Mouse (Mus musculus) left cerebral cortex, postnatal 25 days (tissue): ENCODE measurements around the gene Zfp827. TPM values are rescaled to one million over a fixed set of nuclear protein-coding genes. Genes with fewer than 3 reads are reported as not detected.

Experiments used
- DNase-seq, 2 experiments: peaks; one replicate each; pipeline ENCODE4 v3.0.0; 2022; ENCODE audit warnings: low spot score in 2 of 2, mixed read lengths in 1 of 2
- intact Hi-C: fragments of 180-260 bp; cut with DNase I; formaldehyde crosslinking; loops from one replicate; pipeline ENCODE4 v1.15.1; 2025
- total RNA-seq, 2 experiments: library from RNA; stranded (reverse); gene quantifications; 2 replicates each; pipeline ENCODE4 v1.2.3; 2021

Gene Zfp827
- total RNA-seq, 2 experiments from 2014 or later = 36.6 to 41.0 TPM

DNA sequence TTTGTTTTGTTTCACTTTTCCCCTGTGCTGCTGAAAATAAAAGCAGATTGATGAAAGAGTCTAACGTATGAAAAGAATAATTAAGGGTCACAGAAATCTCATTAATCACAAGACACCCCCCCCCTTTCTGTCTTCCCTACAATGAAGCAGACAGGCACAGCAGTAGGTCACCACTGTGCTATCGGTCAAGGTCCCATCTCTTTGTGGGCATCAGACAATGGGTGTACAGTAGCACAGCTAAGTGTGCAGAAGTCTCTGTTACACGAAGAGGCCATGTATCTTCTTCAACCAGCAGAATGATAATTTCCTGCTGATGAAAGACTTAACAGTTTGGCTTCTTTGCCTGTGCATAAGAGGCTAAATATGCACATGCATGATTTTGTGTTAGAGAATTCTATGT is 170.4 kb downstream of the Zfp827 start:
- DNase-seq = no peak
- intact Hi-C loops = no loop called here

DNA sequence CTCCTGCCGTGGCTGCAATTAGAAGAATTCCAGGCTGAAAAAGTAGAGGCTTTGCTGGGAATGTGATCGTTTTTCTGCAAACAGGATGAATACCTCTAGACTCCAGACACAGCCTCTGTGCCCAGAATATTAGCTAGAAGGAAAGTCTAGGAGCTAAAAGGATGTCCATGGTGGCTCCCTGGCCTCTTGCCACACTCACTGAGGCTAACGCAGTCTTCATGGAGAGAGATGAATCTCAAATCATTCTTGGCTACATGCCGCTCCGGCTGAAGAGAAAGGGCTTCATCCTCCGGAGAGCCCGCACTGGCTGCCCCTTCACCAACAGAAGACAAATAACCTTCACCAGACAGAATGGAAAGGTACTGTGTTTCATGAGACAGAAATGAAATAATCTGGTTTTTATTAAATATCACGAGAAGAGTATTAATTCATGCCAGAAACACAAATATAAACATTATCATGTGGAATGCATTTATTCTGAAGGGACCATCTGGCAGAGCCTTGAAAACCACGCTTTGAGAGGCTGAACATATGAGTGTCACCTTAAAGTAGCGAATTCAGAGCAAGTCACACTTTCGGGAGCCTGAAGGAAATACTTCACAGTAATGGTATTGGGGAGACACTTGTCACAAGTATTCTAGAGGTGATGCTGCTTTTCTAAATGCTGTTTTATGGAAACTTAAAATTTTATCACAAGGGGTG is 173.4 kb downstream of the Zfp827 start:
- intact Hi-C loops = loop anchor here (2.0 kb wide), 1 partner anchor 61 kb away; no protein-coding TSS in a partner anchor
- no peak for DNase-seq

DNA sequence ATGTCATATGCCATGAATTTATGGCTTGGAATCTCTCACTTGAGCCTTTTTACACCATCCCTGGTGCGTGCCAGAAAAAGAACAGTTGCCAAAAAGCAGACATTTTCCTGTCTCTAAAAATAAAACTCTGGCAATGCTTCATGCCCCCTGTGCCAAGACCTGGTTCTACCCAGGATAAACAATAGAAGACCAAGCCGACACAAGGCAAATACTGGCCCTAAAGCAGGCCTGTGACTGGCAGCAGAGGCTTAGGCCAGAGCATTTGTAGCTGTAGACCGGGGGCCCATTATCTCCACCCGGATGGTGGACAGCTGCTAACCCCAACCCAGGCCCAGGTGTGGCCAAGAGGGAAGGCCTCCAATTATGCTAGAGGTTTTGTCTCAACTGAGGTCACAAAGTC is 178.7 kb downstream of the Zfp827 start:
- intact Hi-C loops = no loop called here
- no peak for DNase-seq

DNA sequence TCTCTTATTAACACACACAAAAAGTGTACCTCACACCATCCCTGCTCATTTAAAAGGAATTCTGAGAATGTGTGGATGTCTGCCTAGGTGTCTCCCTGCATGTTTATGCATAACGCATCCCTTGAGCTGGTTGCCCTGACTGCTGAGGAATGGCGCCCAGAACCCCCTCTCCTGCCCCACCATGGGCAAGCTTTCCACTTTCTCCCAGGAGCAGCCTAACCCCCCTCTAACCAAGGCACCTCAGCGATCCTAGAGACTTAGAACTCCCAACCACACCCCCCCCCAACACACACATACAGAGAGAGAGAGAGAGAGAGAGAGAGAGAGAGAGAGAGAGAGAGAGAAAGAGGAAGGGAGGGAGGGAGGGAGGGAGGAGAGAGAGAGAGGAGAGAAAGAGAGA is 179.9 kb downstream of the Zfp827 start:
- no peak for DNase-seq
- intact Hi-C loops = no loop called here

DNA sequence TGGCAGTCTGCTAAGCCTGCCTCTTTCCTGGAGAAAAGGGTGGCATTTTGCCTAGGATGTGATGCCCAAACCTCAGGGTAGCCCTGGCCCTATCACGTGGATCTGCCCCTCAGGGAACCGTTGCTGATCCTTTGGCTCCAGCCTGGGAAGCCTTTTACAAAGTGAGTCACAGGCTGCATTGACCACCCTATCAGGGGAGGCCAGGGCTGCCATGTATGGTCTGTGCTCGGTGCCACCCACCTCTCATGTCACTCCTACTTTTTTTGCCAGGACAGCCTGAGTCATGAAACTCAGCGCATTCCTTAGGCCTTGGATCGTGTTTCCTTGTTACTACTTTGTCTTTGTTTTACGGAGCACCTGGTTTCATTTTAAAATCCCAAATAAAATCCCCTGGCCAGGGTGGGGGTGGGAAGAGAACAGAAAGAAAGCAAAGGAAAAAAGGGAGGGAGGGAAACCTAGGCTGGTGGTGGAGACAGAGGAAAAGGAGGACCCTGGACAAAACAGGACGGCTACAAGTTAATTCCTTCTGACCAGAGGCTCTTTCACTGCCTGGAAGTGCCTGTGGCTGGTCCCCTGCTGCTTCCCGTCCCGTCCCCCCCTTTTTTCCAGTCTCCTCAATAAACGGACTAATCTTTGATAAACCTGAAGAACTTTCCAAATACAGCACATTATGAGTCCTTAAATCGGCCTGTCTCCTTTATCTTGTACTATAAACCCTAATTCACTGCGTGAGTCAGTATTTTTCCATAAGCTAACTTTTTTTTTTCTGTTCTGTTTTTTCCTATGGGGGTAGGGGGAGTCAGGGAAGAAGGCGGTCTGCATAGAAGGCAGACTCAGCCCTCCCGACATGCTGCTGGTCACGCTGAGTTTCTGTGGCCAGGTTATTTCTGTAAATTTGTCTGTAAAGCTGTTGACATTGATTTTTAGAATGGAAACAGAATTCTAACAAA is 180.7 kb downstream of the Zfp827 start:
- no peak for DNase-seq
- intact Hi-C loops = no loop called here

DNA sequence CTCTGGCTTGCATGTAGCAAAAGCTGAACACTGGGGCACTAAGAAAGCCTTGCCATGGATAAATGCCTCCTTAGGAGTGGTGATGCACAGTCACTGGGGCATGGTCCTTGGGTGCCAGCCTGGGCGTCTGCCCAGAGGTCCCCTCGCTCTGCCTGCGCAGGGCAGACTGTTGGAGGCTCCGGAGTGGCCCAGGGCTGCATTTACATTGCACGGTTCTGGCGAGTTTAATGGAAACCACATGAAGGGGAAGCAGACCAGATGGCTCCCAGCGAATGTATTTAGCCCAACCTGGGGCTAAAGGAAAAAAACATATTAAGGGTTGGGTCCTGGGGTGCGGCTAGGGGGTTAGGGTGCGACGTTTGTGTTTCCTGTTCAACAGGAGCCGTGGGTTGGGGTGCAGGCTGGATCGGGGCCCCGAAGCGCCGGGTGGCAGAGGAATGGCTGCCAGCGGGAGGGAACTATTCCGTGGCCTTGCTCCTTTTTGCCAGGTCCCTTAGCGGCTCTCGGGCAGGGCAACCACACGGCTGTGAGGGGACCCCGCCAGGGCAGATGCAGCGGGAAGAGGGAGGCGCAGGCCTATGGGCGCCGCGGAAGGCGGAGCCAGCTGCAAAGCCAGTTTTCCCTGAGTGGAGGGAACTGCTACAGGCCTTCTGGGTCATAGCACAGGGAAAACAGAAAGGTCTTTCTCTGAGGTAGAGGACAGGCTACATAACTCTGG is 181.6 kb downstream of the Zfp827 start:
- intact Hi-C loops = no loop called here
- DNase-seq = no peak

DNA sequence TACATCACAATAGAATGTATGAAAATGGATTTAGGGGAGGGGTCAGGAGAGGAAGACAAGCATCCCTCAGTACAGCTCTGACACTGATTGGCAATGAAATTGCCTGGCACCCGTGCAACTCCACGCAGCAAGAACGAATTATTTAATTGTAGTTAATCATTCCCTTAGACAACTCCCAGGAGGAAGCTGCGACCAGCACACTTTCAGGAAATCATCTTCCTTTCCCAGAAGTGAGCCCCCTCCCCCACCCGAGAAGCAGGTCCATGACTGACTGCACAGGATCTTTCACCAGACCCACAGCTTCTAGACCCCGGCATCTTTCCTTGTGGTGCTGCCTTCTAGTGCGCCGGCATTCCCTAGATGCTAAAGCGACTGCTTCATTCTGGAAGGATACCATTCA is 183.4 kb downstream of the Zfp827 start:
- intact Hi-C loops = no loop called here
- DNase-seq = no peak

DNA sequence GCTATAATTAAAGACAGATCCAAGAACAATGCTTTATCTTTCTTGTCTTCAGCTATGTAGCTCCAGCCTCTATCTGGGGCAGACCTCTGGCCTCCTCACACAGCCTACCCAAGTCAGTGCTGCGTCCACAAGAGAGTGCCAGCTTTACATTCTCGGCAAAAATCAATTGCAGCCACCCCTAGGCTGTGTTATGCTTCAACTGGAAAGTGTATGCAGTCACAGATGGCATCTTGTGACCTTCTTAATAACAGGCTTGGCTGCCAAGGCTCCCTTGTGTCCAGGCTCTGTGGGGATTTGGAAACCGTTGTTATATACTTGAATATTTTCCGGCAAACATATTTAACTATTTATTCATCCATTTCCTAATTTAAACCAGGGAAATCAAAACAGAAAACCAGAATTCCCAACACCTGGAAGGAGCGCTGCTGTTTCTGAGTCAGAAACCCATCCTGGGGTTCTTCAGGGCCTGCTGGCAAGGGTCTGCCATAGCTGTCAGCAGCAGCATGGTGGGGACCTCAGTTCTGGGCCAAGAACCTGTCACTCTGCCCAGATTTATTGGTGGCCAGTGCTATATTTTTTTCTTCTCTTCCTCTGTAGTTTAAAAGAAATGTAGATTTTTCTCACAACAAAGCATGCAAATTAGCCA is 194.0 kb downstream of the Zfp827 start:
- intact Hi-C loops = no loop called here
- DNase-seq = no peak

DNA sequence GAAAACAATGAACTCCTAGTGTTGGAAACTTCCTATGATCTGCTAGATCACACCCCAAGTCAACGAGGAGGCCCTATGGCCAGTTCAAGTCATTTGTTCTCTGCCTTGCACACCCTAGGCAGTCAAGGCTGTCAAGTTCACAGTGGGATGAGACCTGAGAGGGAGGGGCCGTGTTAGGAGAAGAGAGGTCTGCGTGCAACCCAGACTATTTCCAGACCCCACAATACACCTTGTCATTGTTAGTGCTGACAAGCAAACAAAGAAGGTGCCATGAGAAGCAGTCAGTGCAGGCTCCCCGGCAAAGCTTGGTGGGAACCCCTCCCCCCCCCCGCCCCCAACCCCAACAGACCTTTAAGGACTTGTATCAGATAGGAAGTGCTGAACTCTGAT is 194.5 kb downstream of the Zfp827 start:
- intact Hi-C loops = no loop called here
- DNase-seq = no peak

DNA sequence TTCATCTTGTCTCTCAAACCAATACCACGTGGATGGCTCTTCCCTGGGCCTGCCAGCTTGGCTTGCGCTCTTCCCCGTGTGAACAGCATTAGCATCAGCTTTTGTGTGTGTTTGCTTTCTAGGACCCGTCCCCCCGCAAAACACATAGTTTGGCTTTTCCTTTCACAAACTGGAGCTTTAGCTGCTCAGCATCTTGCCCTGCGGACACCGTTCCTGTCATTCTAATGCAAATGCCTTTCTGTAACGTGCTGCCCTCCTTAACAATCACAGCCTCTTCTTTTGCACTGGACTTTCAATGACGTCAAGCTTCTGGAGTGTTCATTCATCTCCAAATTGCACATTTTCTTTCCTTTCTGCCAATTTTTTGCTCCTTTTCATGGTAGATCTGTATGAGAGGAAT is 196.1 kb downstream of the Zfp827 start:
- no peak for DNase-seq
- intact Hi-C loops = no loop called here

DNA sequence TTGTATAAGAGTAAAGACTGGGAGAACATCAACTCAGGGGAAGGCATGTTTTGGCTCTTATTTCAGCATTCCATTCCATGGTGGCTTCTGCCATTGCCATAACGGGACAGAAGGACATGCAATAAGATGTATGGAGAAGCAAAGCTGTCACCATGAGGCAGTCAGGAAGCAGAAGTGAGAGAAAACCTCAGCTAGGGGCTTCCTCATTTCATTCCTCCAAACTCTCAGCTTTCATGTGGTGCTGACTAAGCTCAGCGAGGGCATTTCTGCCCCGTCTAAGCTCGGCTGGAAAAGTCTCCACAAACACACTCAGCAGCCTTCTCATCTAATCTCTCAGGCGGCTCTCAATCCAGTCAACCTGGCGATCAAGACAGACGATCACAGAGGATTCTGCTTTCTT is 197.3 kb downstream of the Zfp827 start:
- DNase-seq = peak in 1 of 2 experiments; percentile 25
- intact Hi-C loops = no loop called here

DNA sequence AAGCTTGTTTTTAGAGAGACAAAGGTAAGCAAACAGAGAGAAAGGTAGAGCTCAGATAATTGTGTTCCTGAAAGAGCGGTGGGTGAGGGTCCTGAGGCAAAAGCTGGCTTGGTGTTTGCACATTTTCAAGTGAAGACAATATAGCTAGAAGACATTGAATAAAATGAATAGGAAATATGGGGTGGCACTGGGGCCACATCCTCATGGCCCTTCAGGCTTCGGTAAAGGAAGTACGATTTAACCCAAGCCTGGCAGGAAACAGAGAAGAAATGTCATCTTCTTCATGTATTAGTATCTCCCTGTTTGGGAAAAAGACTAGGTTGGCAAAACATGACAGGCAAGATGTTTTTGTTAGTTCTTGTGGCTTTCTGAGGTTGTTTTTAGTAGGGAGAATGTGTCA is 197.8 kb downstream of the Zfp827 start:
- intact Hi-C loops = no loop called here
- DNase-seq = no peak

DNA sequence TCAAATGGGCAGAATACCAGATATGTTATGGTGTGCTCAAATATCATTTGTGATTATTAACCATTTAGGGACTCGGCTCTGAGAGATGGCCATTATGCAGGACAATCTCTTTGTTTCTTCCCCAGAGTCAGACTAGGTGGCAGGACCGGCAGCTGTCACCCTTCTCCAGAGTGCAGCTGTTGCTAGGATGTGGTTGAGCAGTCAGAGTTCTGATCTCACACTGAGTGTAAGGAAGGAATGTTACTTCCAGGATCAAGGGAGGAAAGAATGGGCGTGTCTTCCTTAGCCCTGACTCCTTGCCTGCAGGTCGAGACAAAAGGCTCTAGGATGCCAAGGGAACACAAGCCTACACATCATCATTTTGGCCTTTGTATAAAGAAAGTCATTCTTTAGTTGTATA is 199.0 kb downstream of the Zfp827 start:
- DNase-seq = no peak
- intact Hi-C loops = no loop called here

DNA sequence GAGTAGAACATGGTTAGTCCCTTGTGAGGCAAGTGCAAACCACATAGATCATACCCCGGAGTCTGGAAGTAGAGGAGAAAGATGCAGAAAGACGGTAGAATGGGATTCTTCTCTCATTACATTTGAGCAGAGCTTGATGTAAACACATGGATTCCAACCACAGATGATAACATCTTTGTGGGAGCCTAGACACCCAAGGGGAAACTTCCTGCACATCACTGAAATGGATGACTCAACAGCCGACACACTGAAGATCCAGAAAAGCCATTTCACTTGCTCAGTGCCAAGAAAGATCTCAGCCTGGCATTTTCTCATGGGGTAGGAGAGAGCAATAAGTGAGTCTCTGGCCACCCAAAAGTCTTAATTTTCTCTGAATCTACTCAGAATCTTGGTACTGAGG is 199.7 kb downstream of the Zfp827 start:
- DNase-seq = no peak
- intact Hi-C loops = no loop called here

DNA sequence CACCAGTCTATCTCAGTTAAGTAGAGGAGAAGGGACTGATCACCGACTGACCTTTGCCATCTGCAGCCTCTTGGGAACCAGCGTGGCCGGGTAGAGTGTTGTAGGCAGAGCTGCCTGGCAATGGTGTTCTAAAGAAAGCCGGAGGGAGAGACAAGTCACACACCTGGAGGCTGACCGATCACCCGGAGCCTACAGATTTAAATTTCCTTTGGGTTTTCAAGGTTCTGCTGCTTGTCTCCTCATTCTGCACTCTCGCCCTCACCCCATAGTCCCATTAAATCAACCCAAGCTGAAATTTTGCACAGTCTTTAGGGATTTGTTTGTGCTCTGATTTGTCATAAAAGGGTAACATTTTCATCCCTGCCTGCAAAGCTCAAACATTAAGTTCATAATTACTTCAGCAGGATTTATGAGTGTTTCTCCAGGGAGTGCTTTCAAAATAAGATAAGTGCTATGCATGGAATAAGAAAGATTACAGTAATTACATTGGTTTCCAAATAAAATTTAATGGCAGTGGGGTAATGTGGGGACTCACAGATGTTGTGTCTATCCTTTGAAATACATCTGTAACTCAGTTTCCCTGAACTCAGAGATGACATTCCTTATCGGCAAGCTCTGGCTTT is 201.1 kb downstream of the Zfp827 start:
- intact Hi-C loops = no loop called here
- DNase-seq = no peak

DNA sequence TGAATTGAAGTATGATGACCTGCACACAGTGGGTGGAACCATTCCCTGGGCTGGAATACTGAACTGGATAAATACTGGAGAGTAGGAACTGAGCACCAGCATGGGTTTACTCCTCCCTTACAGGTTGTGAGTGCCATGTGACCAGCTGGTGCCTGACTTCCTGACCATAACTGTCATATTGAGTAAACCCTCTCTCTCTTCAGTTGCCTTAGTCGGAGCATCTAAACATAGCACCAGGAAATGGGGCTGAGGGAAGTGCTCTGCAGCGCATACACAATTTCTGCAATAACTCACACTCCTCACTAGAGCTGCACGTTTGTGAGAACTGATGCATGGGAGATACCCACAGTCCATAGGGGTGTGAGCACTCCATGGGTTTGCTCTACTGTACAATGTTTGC is 211.1 kb downstream of the Zfp827 start:
- intact Hi-C loops = no loop called here
- DNase-seq = no peak

DNA sequence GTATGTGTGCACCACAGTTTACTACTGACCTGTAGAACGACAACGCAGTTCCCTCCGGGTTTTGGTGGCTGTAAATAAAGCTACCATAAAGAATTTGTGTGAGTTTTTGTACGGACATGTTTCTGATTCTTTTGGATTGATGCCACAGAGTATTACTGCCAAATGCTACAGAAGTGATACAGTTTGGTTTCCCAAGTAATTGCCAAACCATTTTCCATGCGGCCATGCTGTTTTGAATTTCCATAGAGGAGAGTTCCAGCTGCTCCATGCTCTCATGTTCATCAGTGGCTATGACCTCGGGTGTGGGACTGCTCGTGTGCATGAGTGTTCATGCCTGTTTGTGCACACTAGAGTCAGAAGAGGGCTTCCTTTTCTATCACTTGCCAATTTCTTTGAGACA is 211.8 kb downstream of the Zfp827 start:
- no peak for DNase-seq
- intact Hi-C loops = no loop called here
